Mouse (Mus musculus) colon, adult 2 months (tissue): ENCODE measurements around the gene Gm42421. TPM values are rescaled to one million over a fixed set of nuclear protein-coding genes. Genes with fewer than 3 reads are reported as not detected.

Source experiments
- polyA plus RNA-seq: library from polyadenylated mRNA; depleted of rRNA; stranded (reverse); fragments of >200 nt; gene quantifications from 2 replicates; pipeline ENCODE4 v1.2.3, GENCODE M21; 2012; rRNA removed

The Gm42421 gene
- polyA plus RNA-seq, result not detected in 2 replicates

GRCm38 (mm10) chr5:143927875-143928274 is at the start of gene Gm42421:
Gene Gm42421, plus strand, starts transcription at chr5:143928175.

GRCm38 (mm10) chr5:143897635-143898330 is 30.2 kb upstream of the Gm42421 start, which contains the start of gene Ankrd61:
Gene Ankrd61, minus strand, starts transcription at chr5:143897685.

GRCm38 (mm10) chr5:143909417-143910400 is 18.3 kb upstream of the Gm42421 start, which contains the start of the genes Aimp2 and Pms2:
Gene Aimp2, minus strand, starts transcription at chr5:143909847.
Gene Pms2, plus strand, starts transcription at chr5:143909964.

GRCm38 (mm10) chr5:143932831-143933230 is 4.9 kb downstream of the Gm42421 start, which contains the start of gene Rsph10b:
Gene Rsph10b, plus strand, starts transcription at chr5:143933035.

Other genes starting within 250 kb of the Gm42421 start
- gene Usp42, start 195.9 kb upstream of the Gm42421 start, polyA plus RNA-seq, result 6.9 and 7.8 TPM in 2 replicates
- 19.0 and 23.1 TPM in 2 replicates for gene Eif2ak1, start 110.4 kb upstream of the Gm42421 start, polyA plus RNA-seq
- gene Ankrd61, start 30.5 kb upstream of the Gm42421 start, polyA plus RNA-seq, result 0.12 TPM in 1 of 2 replicates, not detected in the other
- 28.1 and 38.1 TPM in 2 replicates for gene Aimp2, start 18.3 kb upstream of the Gm42421 start, polyA plus RNA-seq
- 1.4 and 1.5 TPM in 2 replicates for gene Pms2, start 18.2 kb upstream of the Gm42421 start, polyA plus RNA-seq
- gene Rsph10b, start 4.9 kb downstream of the Gm42421 start, polyA plus RNA-seq, result 0.08 TPM in 1 of 2 replicates, not detected in the other
- gene Ccz1, start 86.7 kb downstream of the Gm42421 start, polyA plus RNA-seq, result 7.2 and 8.0 TPM in 2 replicates
- not detected in 2 replicates for gene Ocm, start 98.5 kb downstream of the Gm42421 start, polyA plus RNA-seq
- gene Lmtk2, start 172.3 kb downstream of the Gm42421 start, polyA plus RNA-seq, result 19.9 TPM in 2 replicates